Mouse (Mus musculus): ENCODE measurements around the gene Atrn.

GRCm38 (mm10) chr2:131042988-131043387, 136.7 kb downstream of the Atrn start, which contains the start of gene Gfra4:
- TF ChIP-seq CTCF (conservative IDR thresholded peaks at IDR 0.05; ENCODE audit: insufficient read depth, insufficient read length, low read depth, low read length): no peak
- no peak for TF ChIP-seq POLR2A (IDR thresholded peaks at IDR 0.05; ENCODE audit: low read depth, low read length)
